Mouse (Mus musculus): Measurements from ENCODE around the gene Elane.

Elane gene

DNA sequence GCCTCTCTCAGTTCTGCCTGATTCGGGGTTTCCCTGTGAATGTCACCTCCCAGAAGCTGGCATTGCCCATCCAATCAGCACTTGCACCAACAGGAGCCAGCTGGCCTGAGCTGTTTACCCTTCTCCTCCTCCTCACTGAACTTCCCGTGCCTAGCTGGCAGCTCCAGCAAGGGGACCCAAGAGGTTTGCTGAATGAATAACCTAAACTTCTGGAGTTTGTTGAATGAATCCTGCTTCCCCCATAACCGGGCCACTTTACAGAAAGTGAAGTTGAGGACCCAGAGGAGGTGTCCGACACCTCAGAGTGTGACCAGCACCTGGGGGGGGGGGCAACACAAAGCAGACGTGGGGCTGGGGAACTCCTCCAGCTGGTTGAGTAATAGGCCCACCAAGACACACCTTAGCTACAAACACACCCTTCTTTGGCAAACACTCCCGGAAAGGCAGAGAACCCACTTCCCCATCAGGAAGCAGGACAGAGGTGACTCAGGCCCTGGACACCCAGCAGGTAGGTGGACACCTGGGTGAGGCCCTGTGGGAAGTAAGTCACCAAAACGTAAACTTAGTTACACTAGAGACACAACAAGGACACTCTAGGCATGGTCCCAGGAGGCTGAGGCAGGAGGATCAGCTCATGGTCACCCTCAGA is 29.0 kb downstream of the Elane start:
- DNase-seq (ENCODE audit: low spot score) = peak; percentile 80

DNA sequence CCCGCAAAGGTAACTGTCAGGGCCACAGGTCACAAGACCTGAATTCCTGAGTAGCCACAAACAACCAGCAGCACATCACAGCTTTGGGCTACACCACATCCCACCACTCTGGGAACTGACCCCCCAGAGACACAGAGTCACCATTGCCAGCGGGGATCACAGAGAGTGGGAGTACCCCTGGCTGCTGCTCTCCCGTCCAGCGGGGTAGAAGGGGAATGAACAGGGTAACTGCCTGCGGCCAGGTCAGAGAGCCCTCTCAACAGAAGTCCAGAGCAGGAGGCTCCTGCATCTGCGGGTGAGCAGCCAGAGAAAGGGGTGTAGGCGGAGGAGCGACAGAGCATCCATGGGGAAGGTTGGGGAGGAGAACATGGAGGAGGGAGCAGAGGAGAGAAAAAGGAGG is 30.0 kb downstream of the Elane start:
- no peak for DNase-seq (ENCODE audit: low spot score)

DNA sequence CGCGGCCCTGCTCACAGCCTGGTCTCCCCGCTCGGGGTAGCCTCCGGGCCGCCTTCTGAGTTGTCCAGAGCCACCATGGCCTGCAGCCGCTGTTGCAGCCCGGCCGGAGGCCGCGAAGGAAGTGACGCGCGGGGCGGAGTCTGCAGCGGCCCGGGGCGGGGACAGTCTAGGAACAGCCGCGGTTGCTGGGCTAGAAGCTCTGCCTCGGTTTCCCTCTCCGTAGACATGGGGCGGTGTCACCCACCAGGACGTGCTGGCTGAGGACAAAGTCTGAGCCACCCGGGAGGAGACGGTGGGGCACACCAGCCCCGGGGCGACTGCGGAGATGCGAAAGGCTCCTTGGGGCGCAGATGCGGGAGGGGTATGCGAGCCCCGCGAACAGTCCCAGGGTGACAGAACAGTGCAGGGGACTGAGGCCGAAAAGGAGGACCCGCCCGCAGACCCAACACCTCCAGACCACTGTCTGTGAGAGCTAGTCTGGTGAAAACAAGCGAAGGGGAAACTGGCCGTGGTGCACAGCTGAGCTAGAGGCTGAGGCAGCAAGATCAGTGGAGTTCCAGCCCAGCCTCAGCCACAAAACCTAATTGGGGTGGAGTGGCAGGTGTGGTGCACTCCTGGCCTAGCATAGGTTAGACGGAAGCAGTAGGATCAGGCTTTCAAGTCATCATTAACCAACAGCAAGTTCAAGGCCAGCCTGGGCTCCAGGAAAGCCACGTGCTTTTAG is 30.9 kb downstream of the Elane start, which contains the start of gene Kiss1r:
Gene Kiss1r, plus strand, starts transcription at position 164 of the 724 bp plus-strand sequence.
- peak; percentile 74 for DNase-seq (ENCODE audit: low spot score)

DNA sequence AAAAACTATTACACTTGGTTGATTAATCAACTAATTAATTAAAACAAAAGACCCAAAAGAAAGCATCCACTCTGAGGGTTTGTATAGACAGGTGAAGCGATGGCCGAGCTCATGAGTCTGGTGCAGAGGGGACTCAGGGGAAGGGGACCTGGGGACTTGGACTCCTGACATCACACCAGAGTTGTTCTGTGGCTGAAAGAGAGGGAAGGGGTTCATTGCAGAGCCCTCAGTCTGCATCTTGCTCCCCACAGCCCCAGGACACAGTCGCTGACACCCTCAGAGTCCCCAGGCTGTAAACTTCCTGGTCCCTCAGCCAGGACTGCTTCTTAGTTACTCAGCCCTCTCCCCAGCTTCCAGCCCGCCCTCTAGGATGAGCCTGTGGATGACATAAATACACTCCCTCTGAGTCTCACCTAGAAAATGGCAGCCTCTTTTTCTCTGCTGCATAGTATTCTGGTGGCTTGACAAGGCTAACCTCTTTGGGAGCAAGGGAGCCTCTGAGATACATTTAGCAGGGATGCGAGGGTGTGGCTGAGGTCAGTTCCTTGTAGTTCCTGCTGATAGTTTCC is 31.6 kb downstream of the Elane start:
- DNase-seq (ENCODE audit: low spot score) = peak; percentile 3

DNA sequence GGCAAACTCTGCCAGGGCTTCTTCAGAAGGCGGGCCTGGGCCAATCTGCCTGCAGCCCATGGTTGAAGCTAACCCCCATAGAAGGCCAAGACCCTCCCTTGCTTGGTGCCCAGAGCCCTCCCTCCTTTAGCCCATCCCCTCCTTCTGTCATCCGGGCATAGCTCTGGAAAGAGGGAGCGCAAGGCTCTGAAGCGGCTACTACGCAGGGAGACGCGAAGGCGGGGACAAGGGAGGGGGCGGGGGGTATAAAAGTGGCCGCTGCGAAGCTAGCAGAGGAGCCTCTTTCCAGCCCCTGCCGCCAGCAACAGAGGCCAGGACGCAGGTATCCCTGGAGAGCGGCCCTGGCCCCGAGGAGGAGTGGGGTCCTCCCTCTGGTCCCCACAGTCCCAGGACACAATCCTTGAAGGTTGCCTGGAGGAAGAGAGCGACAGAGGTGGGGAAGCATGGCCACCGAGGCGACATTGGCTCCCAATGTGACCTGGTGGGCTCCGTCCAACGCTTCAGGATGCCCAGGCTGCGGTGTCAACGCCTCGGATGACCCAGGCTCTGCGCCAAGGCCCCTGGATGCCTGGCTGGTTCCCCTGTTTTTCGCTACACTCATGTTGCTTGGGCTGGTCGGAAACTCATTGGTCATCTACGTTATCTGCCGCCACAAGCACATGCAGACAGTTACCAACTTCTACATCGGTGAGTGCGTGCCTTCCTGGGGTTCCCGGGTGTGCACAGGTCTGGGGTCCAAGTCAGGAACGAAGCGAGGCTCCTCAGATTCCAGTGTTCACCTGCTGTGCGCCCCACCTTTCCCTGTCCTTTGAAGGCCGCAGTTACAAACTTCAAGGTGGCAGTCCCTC is 32.4 kb downstream of the Elane start:
- DNase-seq (ENCODE audit: low spot score) = no peak

DNA sequence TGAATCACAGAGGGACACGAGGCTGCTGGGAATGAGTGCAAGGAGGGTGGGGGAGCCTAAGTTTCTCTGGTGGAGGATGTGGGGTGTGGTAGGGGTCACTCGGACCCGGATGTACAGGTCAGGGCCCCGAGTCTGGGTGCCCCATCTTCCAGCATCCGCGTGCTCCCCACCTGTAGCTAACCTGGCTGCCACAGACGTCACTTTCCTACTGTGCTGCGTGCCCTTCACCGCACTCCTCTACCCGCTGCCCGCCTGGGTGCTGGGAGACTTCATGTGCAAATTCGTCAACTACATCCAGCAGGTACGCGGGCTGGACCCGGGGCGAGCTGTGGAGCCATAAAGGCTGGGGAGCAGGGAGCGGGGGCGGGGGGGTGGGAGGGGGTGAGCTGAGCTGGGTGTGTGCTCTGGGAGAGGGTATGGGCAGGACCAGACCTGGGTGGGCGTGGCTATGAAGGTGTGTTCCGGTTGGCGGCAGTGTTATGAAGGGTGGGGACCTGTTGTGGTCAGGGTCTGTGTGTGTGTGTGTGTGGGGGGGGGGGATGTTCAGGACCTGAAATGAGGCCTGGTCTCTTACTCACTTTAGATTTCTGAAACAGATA is 33.3 kb downstream of the Elane start:
- DNase-seq (ENCODE audit: low spot score) = no peak

GRCm38 (mm10) chr10:79920056-79920890 is 34.2 kb downstream of the Elane start:
- DNase-seq (ENCODE audit: low spot score) = peak; percentile 3

DNA sequence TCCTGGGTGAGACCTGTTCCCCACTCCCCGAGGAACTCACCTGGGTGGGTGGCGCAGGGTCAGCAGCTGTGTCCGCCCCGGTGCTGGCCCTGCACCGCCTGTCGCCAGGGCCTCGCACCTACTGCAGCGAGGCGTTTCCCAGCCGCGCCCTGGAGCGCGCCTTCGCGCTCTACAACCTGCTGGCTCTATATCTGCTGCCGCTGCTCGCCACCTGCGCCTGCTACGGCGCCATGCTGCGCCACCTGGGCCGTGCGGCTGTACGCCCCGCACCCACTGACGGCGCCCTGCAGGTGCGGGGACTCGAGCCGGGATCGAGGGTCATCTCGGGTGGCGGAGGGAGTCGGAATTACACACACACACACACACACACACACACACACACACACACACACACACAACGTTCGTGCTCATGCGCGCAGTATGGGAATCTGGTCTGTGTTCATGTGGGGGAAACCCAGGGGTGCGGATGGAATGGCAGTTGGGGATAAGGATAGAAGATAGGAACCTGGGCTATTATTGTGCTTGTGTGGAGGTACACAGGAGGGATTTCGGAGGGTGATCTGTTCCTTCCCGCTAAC is 35.0 kb downstream of the Elane start, which contains the start of gene R3hdm4:
Gene R3hdm4, minus strand, starts transcription at position 251 of the 578 bp plus-strand sequence.
- DNase-seq (ENCODE audit: low spot score) = no peak

DNA sequence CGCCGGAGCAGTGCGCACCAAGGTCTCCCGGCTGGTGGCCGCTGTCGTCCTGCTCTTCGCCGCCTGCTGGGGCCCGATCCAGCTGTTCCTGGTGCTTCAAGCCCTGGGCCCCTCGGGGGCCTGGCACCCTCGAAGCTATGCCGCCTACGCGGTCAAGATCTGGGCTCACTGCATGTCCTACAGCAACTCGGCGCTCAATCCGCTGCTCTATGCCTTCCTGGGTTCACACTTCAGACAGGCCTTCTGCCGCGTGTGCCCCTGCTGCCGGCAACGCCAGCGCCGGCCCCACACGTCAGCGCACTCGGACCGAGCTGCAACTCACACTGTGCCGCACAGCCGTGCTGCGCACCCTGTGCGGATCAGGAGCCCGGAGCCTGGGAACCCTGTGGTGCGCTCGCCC is 35.5 kb downstream of the Elane start:
- DNase-seq (ENCODE audit: low spot score) = no peak

GRCm38 (mm10) chr10:79924998-79925784 is 39.1 kb downstream of the Elane start:
- peak; percentile 91 for DNase-seq (ENCODE audit: low spot score)

GRCm38 (mm10) chr10:79925785-79926490 is 39.9 kb downstream of the Elane start:
- DNase-seq (ENCODE audit: low spot score) = no peak

- peak; percentile 87 for DNase-seq (ENCODE audit: low spot score)
These were observed 40.7 kb downstream of the Elane start, which contains the start of gene Arid3a for GRCm38 (mm10) chr10:79926491-79927323. Gene Arid3a, plus strand, starts transcription at chr10:79927043.

DNA sequence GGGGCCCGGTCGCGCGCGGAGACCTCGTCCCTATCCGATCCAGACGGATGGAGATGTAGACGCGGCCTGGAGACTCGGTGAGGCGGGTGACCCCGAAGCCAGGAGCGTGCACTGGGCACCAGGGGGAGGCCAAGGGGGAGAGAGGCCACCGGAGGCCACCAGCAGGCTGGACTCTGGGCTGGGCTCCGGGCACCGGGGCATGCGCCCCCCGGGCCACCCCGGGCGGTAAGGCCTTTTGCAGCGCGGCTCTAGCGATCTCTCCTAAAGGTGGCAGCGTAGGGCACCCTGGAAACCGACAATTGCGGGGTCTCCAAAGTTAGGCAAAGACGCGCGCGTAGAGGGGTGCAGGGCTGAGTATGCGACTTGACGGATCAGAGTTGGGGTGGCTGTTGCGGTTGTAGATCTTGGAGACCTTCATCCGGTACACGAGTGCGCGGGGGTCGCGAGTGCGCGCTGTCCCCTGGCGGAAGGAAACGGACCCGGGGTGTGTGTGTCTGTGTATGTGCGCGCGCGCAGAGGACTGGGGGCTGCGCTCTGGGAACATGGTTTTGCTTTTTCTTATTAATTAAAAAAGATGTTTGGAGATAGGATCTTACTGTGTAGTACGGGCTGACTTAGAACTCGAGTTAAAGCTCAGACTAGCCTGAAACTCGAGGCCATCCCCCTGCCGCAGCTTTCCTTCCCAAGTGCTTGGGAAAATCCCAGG is 41.4 kb downstream of the Elane start:
- DNase-seq (ENCODE audit: low spot score) = peak; percentile 47

GRCm38 (mm10) chr10:79928030-79928694 is 42.1 kb downstream of the Elane start:
- peak; percentile 75 for DNase-seq (ENCODE audit: low spot score)

DNA sequence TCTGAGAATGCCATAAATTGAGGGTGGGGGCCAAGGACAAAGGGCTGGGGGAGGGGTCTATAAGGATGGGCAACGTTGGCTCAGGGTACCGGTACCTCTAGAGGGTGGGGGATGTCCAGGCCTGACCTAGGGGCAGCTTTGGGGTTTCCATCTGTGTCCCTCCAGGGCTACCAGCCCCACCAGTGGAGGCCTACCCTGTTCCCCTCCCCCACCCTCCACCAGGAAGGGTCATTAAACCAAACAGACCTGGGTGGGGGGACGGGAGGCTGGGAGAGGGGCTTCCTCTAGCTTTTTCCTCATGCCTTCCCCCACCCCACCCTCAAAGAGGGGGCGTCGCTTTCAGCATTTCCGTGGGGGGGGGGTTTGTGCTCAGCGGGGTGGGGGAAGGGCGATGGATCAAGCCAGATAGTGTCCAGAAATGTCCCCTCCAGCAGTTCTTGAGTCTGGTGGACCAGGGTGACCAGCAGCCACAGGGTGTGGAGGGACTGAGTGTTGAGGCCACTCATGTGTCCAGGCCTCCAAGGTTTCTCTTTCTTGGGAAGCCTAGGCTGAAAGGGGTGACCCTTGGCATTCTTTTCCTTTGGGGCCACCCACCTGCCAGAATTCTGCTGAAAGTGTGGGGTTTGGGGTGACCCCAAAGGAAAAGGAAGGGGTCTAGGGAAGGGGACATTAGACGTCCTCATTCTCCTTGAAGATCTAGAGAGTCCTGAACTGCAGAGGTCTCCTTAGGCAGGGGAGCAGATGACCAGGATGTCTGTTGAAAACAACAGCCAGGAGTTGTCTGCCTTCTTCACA is 43.1 kb downstream of the Elane start:
- no peak for DNase-seq (ENCODE audit: low spot score)

All from adipocyte (in vitro differentiated cells).